Mouse (Mus musculus): Measurements from ENCODE around the gene Esp23. TPM values are rescaled to one million over a fixed set of nuclear protein-coding genes. Genes with fewer than 3 reads are reported as not detected.
"Not testable (repeated sequence)": the region's sequence is repeated elsewhere in the genome, so short reads cannot be mapped to it uniquely, and the experiment has no call there.

The Esp23 gene
- polyA plus RNA-seq (2012; rRNA removed), result not detected in 2 replicates

- no peak for DNase-seq (ENCODE audit: low read depth)
Measured at GRCm38 (mm10) chr17:39076937-39077336, at the start of gene Esp23. Esp23 (minus strand) TSS chr17:39077037.

GRCm38 (mm10) chr17:39107126-39107525 lies 30.3 kb upstream of the Esp23 start:
- not testable (repeated sequence) for DNase-seq (ENCODE audit: low read depth)

- DNase-seq (ENCODE audit: low read depth), result no peak
Measured at GRCm38 (mm10) chr17:39095034-39095433, 18.2 kb upstream of the Esp23 start, which contains the start of gene Esp22. Esp22 (plus strand) TSS chr17:39095334.

GRCm38 (mm10) chr17:39063641-39064040 lies 13.2 kb downstream of the Esp23 start:
- no peak for DNase-seq (ENCODE audit: low read depth)

- DNase-seq (ENCODE audit: low read depth), result no peak
Measured at GRCm38 (mm10) chr17:39043241-39043640, 33.6 kb downstream of the Esp23 start, which contains the start of gene Gm21903. Gm21903 (minus strand) TSS chr17:39043341.

- not testable (repeated sequence) for DNase-seq (ENCODE audit: low read depth)
Measured at GRCm38 (mm10) chr17:39036395-39036794, 40.4 kb downstream of the Esp23 start, which contains the start of gene Esp24. Esp24 (plus strand) TSS chr17:39036695.

Other genes with a start within 250 kb of the Esp23 start
- gene Esp24, start 40.3 kb downstream of the Esp23 start, polyA plus RNA-seq (2012; rRNA removed), result not detected in 2 replicates
- not detected in 2 replicates for gene Gm21903, start 33.7 kb downstream of the Esp23 start, polyA plus RNA-seq (2012; rRNA removed)
- gene Esp22, start 18.3 kb upstream of the Esp23 start, polyA plus RNA-seq (2012; rRNA removed), result not detected in 2 replicates

All from gonadal fat pad, adult 2 months (tissue).